Mouse (Mus musculus): ENCODE data around the gene Lrrc55. TPM values are rescaled to one million over a fixed set of nuclear protein-coding genes. Genes with fewer than 3 reads are reported as not detected.

Gene Lrrc55
- polyA plus RNA-seq, 1 experiment from 2014 or later = 0.09 TPM

DNA sequence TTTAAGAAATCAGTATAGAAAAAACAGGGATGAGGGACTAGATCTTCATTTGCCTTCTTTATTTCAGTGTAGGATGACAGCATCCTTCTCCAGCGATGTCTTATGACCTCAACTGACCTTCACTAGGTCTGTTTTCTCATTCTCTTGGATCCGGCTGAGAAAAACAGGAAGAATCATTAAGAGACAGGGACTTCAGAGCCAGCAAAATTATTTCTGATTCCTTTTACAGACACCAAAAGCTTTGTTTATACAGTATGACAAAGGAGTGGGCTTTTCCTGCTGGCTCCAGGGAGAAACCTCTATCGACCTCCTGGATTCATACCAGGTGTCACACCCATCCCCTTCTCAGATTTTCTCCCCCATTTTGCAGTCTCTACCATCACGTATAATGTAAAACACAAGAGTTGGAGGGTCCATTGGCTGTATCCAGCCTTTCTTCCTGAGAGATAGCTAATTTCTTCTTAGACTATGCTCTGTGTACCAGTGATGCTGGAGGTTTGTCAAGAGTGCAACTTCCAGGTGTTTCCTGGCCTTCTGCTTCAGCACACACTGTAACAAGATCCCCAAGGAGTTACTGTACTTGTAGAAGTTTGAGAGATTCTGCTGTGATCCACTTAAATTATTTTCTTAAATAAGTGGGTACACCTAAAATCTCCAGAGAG, 18.7 kb downstream of the Lrrc55 start:
- WGBS (ENCODE audit: insufficient replicate concordance) = 41% methylated on average over 4 of the region's 4 CpGs
- ATAC-seq (ENCODE audit: low read depth) = no peak
- Histone ChIP-seq H3K4me1 (ENCODE audit: control insufficient read depth, low read depth, low read length) (no peaks in the 10 kb centered on the region), H3K4me2 (ENCODE audit: low read depth, low read length) (no peak overlapping the region), H3K27ac (ENCODE audit: low read length) (no peak overlapping the region), H3K9me3 (replicated peaks; ENCODE audit: control insufficient read depth, low read length) (no peaks in the 10 kb centered on the region), H3K27me3 (ENCODE audit: control insufficient read depth, insufficient read depth, low read depth, low read length) (no peaks in the 10 kb centered on the region), H3K36me3 (ENCODE audit: control insufficient read depth, insufficient read depth) (no peaks in the 10 kb centered on the region), H3K4me3 (ENCODE audit: low read depth, low read length) (no peak overlapping the region), H3K9ac (ENCODE audit: low read depth, low read length) (no peak overlapping the region)

GRCm38 (mm10) chr2:85173545-85173944, 23.5 kb downstream of the Lrrc55 start:
- no peak overlapping the region for H3K4me3 ChIP-seq (ENCODE audit: low read depth, low read length)
- 55% methylated on average over 6 of the region's 6 CpGs for WGBS (ENCODE audit: insufficient replicate concordance)
- H3K27me3 ChIP-seq (ENCODE audit: control insufficient read depth, insufficient read depth, low read depth, low read length) = no peaks in the 10 kb centered on the region
- no peaks in the 10 kb centered on the region for H3K9me3 ChIP-seq (replicated peaks; ENCODE audit: control insufficient read depth, low read length)
- no peaks in the 10 kb centered on the region for H3K36me3 ChIP-seq (ENCODE audit: control insufficient read depth, insufficient read depth)
- no peaks in the 10 kb centered on the region for H3K4me1 ChIP-seq (ENCODE audit: control insufficient read depth, low read depth, low read length)
- ATAC-seq (ENCODE audit: low read depth) = no peak
- H3K4me2 ChIP-seq (ENCODE audit: low read depth, low read length) = no peak overlapping the region
- no peak overlapping the region for H3K27ac ChIP-seq (ENCODE audit: low read length)
- H3K9ac ChIP-seq (ENCODE audit: low read depth, low read length) = no peak overlapping the region

- H3K4me1 ChIP-seq (ENCODE audit: control insufficient read depth, low read depth, low read length) = no peaks in the 10 kb centered on the region
- no peaks in the 10 kb centered on the region for H3K9me3 ChIP-seq (replicated peaks; ENCODE audit: control insufficient read depth, low read length)
- no peaks in the 10 kb centered on the region for H3K36me3 ChIP-seq (ENCODE audit: control insufficient read depth, insufficient read depth)
- no peak overlapping the region for H3K4me3 ChIP-seq (ENCODE audit: low read depth, low read length)
- no peak overlapping the region for H3K27ac ChIP-seq (ENCODE audit: low read length)
- ATAC-seq (ENCODE audit: low read depth) = no peak
- WGBS (ENCODE audit: insufficient replicate concordance) = 44% methylated on average over 2 of the region's 2 CpGs
- no peak overlapping the region for H3K4me2 ChIP-seq (ENCODE audit: low read depth, low read length)
- no peak overlapping the region for H3K9ac ChIP-seq (ENCODE audit: low read depth, low read length)
- H3K27me3 ChIP-seq (ENCODE audit: control insufficient read depth, insufficient read depth, low read depth, low read length) = no peaks in the 10 kb centered on the region
These were observed 24.3 kb downstream of the Lrrc55 start for GRCm38 (mm10) chr2:85172763-85173103.

GRCm38 (mm10) chr2:85172071-85172762, 24.8 kb downstream of the Lrrc55 start:
- H3K27ac ChIP-seq (ENCODE audit: low read length) = no peak overlapping the region
- ATAC-seq (ENCODE audit: low read depth) = no peak

GRCm38 (mm10) chr2:85168327-85168726, 28.7 kb downstream of the Lrrc55 start:
- Histone ChIP-seq H3K4me2 (ENCODE audit: low read depth, low read length) (no peak overlapping the region), H3K4me1 (ENCODE audit: control insufficient read depth, low read depth, low read length) (no peaks in the 10 kb centered on the region), H3K4me3 (ENCODE audit: low read depth, low read length) (no peak overlapping the region), H3K27me3 (ENCODE audit: control insufficient read depth, insufficient read depth, low read depth, low read length) (no peaks in the 10 kb centered on the region), H3K27ac (ENCODE audit: low read length) (no peak overlapping the region), H3K9ac (ENCODE audit: low read depth, low read length) (no peak overlapping the region), H3K9me3 (replicated peaks; ENCODE audit: control insufficient read depth, low read length) (no peaks in the 10 kb centered on the region), H3K36me3 (ENCODE audit: control insufficient read depth, insufficient read depth) (no peaks in the 10 kb centered on the region)
- WGBS (ENCODE audit: insufficient replicate concordance) = 45% methylated on average over 1 of the region's 1 CpGs
- ATAC-seq (ENCODE audit: low read depth) = no peak

More at GRCm38 (mm10) chr2:85172071-85172762, 24.8 kb downstream of the Lrrc55 start:
- no peaks in the 10 kb centered on the region for H3K36me3 ChIP-seq (ENCODE audit: control insufficient read depth, insufficient read depth)
- H3K4me2 ChIP-seq (ENCODE audit: low read depth, low read length) = no peak overlapping the region
- no peak overlapping the region for H3K4me3 ChIP-seq (ENCODE audit: low read depth, low read length)
- H3K4me1 ChIP-seq (ENCODE audit: control insufficient read depth, low read depth, low read length) = no peaks in the 10 kb centered on the region
- no peaks in the 10 kb centered on the region for H3K9me3 ChIP-seq (replicated peaks; ENCODE audit: control insufficient read depth, low read length)
- WGBS (ENCODE audit: insufficient replicate concordance) = 43% methylated on average over 3 of the region's 3 CpGs
- no peak overlapping the region for H3K9ac ChIP-seq (ENCODE audit: low read depth, low read length)
- no peaks in the 10 kb centered on the region for H3K27me3 ChIP-seq (ENCODE audit: control insufficient read depth, insufficient read depth, low read depth, low read length)

- H3K27me3 ChIP-seq (ENCODE audit: control insufficient read depth, insufficient read depth, low read depth, low read length) = no peaks in the 10 kb centered on the region
- H3K9ac ChIP-seq (ENCODE audit: low read depth, low read length) = no peak overlapping the region
- H3K36me3 ChIP-seq (ENCODE audit: control insufficient read depth, insufficient read depth) = no peaks in the 10 kb centered on the region
- no peaks in the 10 kb centered on the region for H3K9me3 ChIP-seq (replicated peaks; ENCODE audit: control insufficient read depth, low read length)
- ATAC-seq (ENCODE audit: low read depth) = no peak
- 25% methylated on average over 1 of the region's 1 CpGs for WGBS (ENCODE audit: insufficient replicate concordance)
- no peak overlapping the region for H3K4me2 ChIP-seq (ENCODE audit: low read depth, low read length)
- H3K4me3 ChIP-seq (ENCODE audit: low read depth, low read length) = no peak overlapping the region
- no peaks in the 10 kb centered on the region for H3K4me1 ChIP-seq (ENCODE audit: control insufficient read depth, low read depth, low read length)
- H3K27ac ChIP-seq (ENCODE audit: low read length) = no peak overlapping the region
These were observed 29.4 kb downstream of the Lrrc55 start for GRCm38 (mm10) chr2:85167624-85168023.

DNA sequence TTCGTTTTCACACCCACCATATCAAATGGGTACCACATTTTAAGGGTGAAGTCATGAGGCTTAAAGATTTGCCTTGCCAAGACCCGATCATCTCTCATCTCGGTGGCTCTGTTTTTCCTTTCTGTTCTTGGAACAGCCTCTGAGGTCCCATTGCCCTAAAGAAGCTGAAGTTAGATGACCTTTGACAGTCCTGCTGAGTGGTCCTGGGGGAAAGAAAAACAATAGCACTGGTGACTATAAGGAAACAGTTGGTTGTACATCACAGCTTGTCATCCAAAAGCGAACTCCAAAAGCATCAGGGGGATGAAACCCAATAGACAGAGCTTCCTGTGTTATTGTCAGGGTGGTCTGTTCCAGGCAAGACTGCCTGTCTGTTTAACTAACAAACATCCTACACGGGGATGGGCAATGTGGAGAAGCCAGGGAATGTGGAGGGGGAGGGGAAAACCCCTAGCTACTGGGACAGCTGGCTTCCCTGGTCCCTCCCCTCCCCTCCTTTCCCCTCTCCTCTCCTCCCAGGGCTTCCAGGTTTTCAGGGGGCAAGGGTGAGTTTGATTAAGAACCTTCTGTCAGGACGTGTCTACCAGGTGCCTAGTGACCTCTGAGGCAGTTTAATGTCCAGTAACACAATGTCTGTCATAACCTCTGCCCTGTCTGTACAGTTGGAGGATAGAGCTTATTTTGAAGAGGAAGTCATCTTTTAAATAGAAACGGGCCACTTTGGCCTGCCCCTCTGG, 33.5 kb downstream of the Lrrc55 start:
- Histone ChIP-seq H3K36me3 (ENCODE audit: control insufficient read depth, insufficient read depth) (no peaks in the 10 kb centered on the region), H3K4me1 (ENCODE audit: control insufficient read depth, low read depth, low read length) (no peaks in the 10 kb centered on the region), H3K4me3 (ENCODE audit: low read depth, low read length) (no peak overlapping the region), H3K27ac (ENCODE audit: low read length) (no peak overlapping the region), H3K4me2 (ENCODE audit: low read depth, low read length) (no peak overlapping the region), H3K27me3 (ENCODE audit: control insufficient read depth, insufficient read depth, low read depth, low read length) (no peaks in the 10 kb centered on the region), H3K9me3 (replicated peaks; ENCODE audit: control insufficient read depth, low read length) (no peaks in the 10 kb centered on the region), H3K9ac (ENCODE audit: low read depth, low read length) (no peak overlapping the region)
- WGBS (ENCODE audit: insufficient replicate concordance) = 28% methylated on average over 7 of the region's 7 CpGs
- ATAC-seq (ENCODE audit: low read depth) = peak; percentile 48

- Histone ChIP-seq H3K27me3 (ENCODE audit: control insufficient read depth, insufficient read depth, low read depth, low read length) (no peaks in the 10 kb centered on the region), H3K9ac (ENCODE audit: low read depth, low read length) (no peak overlapping the region), H3K4me1 (ENCODE audit: control insufficient read depth, low read depth, low read length) (no peaks in the 10 kb centered on the region), H3K9me3 (replicated peaks; ENCODE audit: control insufficient read depth, low read length) (no peaks in the 10 kb centered on the region), H3K4me2 (ENCODE audit: low read depth, low read length) (no peak overlapping the region), H3K27ac (ENCODE audit: low read length) (no peak overlapping the region), H3K36me3 (ENCODE audit: control insufficient read depth, insufficient read depth) (no peaks in the 10 kb centered on the region), H3K4me3 (ENCODE audit: low read depth, low read length) (no peak overlapping the region)
- ATAC-seq (ENCODE audit: low read depth) = no peak
- WGBS (ENCODE audit: insufficient replicate concordance) = 40% methylated on average over 1 of the region's 1 CpGs
These were observed 35.3 kb downstream of the Lrrc55 start for GRCm38 (mm10) chr2:85161638-85162093.
